Mouse (Mus musculus) ES-Bruce4 (cell line): ENCODE data around the gene Gm17349.

ENCODE experiments used
- CTCF ChIP-seq: IDR thresholded peaks from one replicate; pipeline ENCODE4 v1.8.1; 2011; ENCODE audit warnings: low read depth, low read length
- EP300 ChIP-seq: IDR thresholded peaks from 2 replicates; pipeline ENCODE4 v1.6.1; 2011; ENCODE audit warnings: low read depth, low read length; ENCODE audit not compliant: insufficient read depth
- POLR2A ChIP-seq: IDR thresholded peaks from one replicate; pipeline ENCODE4 v1.8.1; 2011; ENCODE audit warnings: low read length; ENCODE audit not compliant: insufficient read depth

DNA sequence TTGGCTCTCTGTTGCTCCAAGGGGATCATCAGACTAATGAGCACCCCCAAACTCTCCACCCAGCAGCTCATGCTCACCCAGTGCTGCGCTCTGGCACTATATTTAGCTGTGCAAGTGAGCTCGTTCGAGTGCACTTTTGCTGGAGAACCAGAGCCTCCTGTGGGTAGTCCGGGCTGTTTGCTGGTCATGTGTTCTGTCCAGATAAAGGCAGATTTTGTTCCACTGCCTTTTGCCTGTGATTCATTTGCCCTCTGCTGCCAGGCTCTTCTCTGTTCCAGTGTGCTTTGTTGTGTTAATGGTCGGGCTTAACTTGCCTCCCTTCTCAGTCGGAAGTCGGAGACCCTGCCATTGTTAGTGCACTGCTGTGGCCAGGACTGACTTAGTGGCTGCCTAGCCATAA lies 409 bp downstream of the Gm17349 start:
- no peak for TF ChIP-seq POLR2A
- TF ChIP-seq CTCF: no peak
- peak; percentile 67; the same call in 1 of the 2 replicates for TF ChIP-seq EP300
